In the genomic region with DNA sequence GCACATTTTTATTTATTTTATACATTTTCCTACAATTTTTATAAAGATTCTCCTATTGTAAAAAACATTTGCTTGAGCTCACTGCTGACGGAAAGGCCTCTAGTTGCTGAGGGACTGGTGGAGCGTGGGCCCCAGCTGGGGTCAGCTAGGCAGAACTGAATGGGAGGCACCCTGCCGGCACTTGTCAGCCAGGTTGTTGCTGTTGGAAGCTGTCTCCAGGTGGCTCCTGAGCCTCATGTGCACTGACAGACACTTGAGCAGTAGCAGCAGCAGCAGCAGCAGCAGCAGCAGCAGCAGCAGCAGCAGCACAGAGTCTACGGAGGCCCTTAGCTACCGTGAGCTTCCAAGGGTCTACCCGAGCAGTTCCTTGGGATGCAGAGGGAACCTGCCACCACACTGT, we compare ENCODE assay signal across 23 mouse cellular contexts. TPM values are rescaled to one million over a fixed set of nuclear protein-coding genes. Genes with fewer than 3 reads are reported as not detected.
DNase-seq lines count a peak whose midpoint lies in the region; ATAC-seq and TF ChIP-seq lines count a peak whose summit lies in the region.
"Had no signal": no experiment of that assay in that cellular context is flagged by ENCODE, and none has a peak within 500 bp of the region (broad histone marks: within the 10 kb centered on the region; RNA-seq: fewer than 3 reads in every experiment).

No protein-coding gene starts in this region.

- H3K27ac ChIP-seq in forebrain, embryonic 16.5 days (ENCODE audit: low read length): peak overlapping the region; percentile 65; the same call in 1 of the 2 replicates
- H3K27ac ChIP-seq in forebrain, embryonic 14.5 days (ENCODE audit: low read depth, low read length): no peak overlapping the region
- H3K27ac ChIP-seq in heart, embryonic 15.5 days: peak overlapping the region; percentile 80
- 0 out of 2 replicates have a peak overlapping the region, but pooled peaks have one; percentile 32 for H3K27ac ChIP-seq in liver, embryonic 11.5 days (ENCODE audit: low read depth, low read length)
- H3K27ac ChIP-seq in liver, postnatal 0 days (ENCODE audit: low read depth): no peak overlapping the region
- H3K27ac ChIP-seq: kidney, embryonic 15.5 days; limb, embryonic 12.5 days; midbrain, embryonic 15.5 days had no signal

- no peak overlapping the region for H3K4me3 ChIP-seq in forebrain, embryonic 16.5 days (replicated peaks; ENCODE audit: low read length)
- no peak overlapping the region for H3K4me3 ChIP-seq in forebrain, embryonic 14.5 days (ENCODE audit: low read depth, low read length)
- no peak overlapping the region for H3K4me3 ChIP-seq in heart, embryonic 15.5 days
- no peak overlapping the region for H3K4me3 ChIP-seq in liver, embryonic 11.5 days (ENCODE audit: low read depth, low read length)
- no peak overlapping the region for H3K4me3 ChIP-seq in liver, postnatal 0 days (ENCODE audit: low read depth, low read length)
- H3K4me3 ChIP-seq: erythroblast, embryonic 14.5 days; kidney, embryonic 15.5 days; limb, embryonic 12.5 days; midbrain, embryonic 15.5 days; myocyte had no signal

- H3K9ac ChIP-seq in forebrain, embryonic 16.5 days (replicated peaks; ENCODE audit: low read depth, low read length): no peak overlapping the region
- no peak overlapping the region for H3K9ac ChIP-seq in forebrain, embryonic 14.5 days (ENCODE audit: low read length)
- H3K9ac ChIP-seq in heart, embryonic 15.5 days: peak overlapping the region; percentile 15; the same call in 1 of the 2 replicates
- H3K9ac ChIP-seq in liver, embryonic 11.5 days (ENCODE audit: low read depth, low read length): no peak overlapping the region
- H3K9ac ChIP-seq in liver, postnatal 0 days (replicated peaks): peak overlapping the region; percentile 30; the same call in 1 of the 2 replicates
- H3K9ac ChIP-seq: kidney, embryonic 15.5 days; limb, embryonic 12.5 days; midbrain, embryonic 15.5 days had no signal

- peaks cover 9% of the 10 kb centered on the region for H3K4me1 ChIP-seq in forebrain, embryonic 16.5 days (replicated peaks; ENCODE audit: control insufficient read depth, insufficient read depth, low read length)
- no peaks in the 10 kb centered on the region for H3K4me1 ChIP-seq in forebrain, embryonic 14.5 days (ENCODE audit: control insufficient read depth, insufficient read depth, low read length)
- peaks cover 16% of the 10 kb centered on the region for H3K4me1 ChIP-seq in heart, embryonic 15.5 days (replicated peaks)
- H3K4me1 ChIP-seq in liver, embryonic 11.5 days (replicated peaks; ENCODE audit: control insufficient read depth, insufficient read depth, low read length): peaks cover 45% of the 10 kb centered on the region
- H3K4me1 ChIP-seq in liver, postnatal 0 days (ENCODE audit: insufficient read depth): peaks cover 6% of the 10 kb centered on the region; the same call in 1 of the 2 replicates
- H3K4me1 ChIP-seq: limb, embryonic 12.5 days; midbrain, embryonic 15.5 days had no signal

- no peak overlapping the region for H3K4me2 ChIP-seq in forebrain, embryonic 16.5 days (ENCODE audit: low read length)
- H3K4me2 ChIP-seq in forebrain, embryonic 14.5 days (ENCODE audit: low read length): no peak overlapping the region
- no peak overlapping the region for H3K4me2 ChIP-seq in heart, embryonic 15.5 days
- no peak overlapping the region for H3K4me2 ChIP-seq in liver, embryonic 11.5 days
- no peak overlapping the region for H3K4me2 ChIP-seq in liver, postnatal 0 days (ENCODE audit: low read depth, low read length)
- H3K4me2 ChIP-seq: kidney, embryonic 15.5 days; limb, embryonic 12.5 days; midbrain, embryonic 15.5 days had no signal

- TF ChIP-seq EP300 in liver, postnatal 0 days (IDR thresholded peaks at IDR 0.05; ENCODE audit: low read depth): no peak

- ATAC-seq in forebrain, embryonic 16.5 days: no peak
- no peak for ATAC-seq in forebrain, embryonic 14.5 days
- no peak for ATAC-seq in heart, embryonic 15.5 days (replicated peaks; ENCODE audit: insufficient number of reproducible peaks, insufficient read depth, low FRiP score, low read depth)
- no peak for ATAC-seq in liver, embryonic 11.5 days (replicated peaks; ENCODE audit: low FRiP score)
- no peak for ATAC-seq in liver, postnatal 0 days
- ATAC-seq: intestine, postnatal 0 days; midbrain, embryonic 15.5 days had no signal

- no peaks in the 10 kb centered on the region for H3K27me3 ChIP-seq in forebrain, embryonic 16.5 days (replicated peaks; ENCODE audit: control insufficient read depth, insufficient read depth, low read length)
- H3K27me3 ChIP-seq in forebrain, embryonic 14.5 days (replicated peaks; ENCODE audit: control insufficient read depth, insufficient read depth, low read length): no peaks in the 10 kb centered on the region
- H3K27me3 ChIP-seq in heart, embryonic 15.5 days: no peaks in the 10 kb centered on the region
- no peaks in the 10 kb centered on the region for H3K27me3 ChIP-seq in liver, embryonic 11.5 days (replicated peaks; ENCODE audit: control insufficient read depth, insufficient read depth, low read length)
- no peaks in the 10 kb centered on the region for H3K27me3 ChIP-seq in liver, postnatal 0 days (ENCODE audit: insufficient read depth, low read length)
- H3K27me3 ChIP-seq: kidney, embryonic 15.5 days; limb, embryonic 12.5 days; midbrain, embryonic 15.5 days had no signal

- TF ChIP-seq CTCF in liver, postnatal 0 days (IDR thresholded peaks at IDR 0.05; ENCODE audit: low read depth): no peak

- no peaks in the 10 kb centered on the region for H3K9me3 ChIP-seq in forebrain, embryonic 16.5 days (ENCODE audit: control insufficient read depth, low read length)
- no peaks in the 10 kb centered on the region for H3K9me3 ChIP-seq in forebrain, embryonic 14.5 days (replicated peaks; ENCODE audit: control insufficient read depth, low read length)
- H3K9me3 ChIP-seq in heart, embryonic 15.5 days (replicated peaks): no peaks in the 10 kb centered on the region
- H3K9me3 ChIP-seq in liver, embryonic 11.5 days (ENCODE audit: control insufficient read depth, low read length): no peaks in the 10 kb centered on the region
- no peaks in the 10 kb centered on the region for H3K9me3 ChIP-seq in liver, postnatal 0 days (ENCODE audit: low read length)
- H3K9me3 ChIP-seq: kidney, embryonic 15.5 days; limb, embryonic 12.5 days; midbrain, embryonic 15.5 days had no signal

- DNase-seq in forebrain, embryonic 14.5 days (ENCODE audit: low spot score): no peak
- DNase-seq in heart, postnatal 36 days: no peak
- DNase-seq in liver, embryonic 11.5 days (ENCODE audit: low spot score): no peak
- DNase-seq in liver: no peak
- no peak for DNase-seq in liver, postnatal 0 days
- no peak for DNase-seq in right cerebral cortex, adult 2 months (ENCODE audit: low spot score in 2 of 2)
- DNase-seq: B cell, adult 2 months; cerebellum, adult 8-10 months; gastrocnemius, postnatal 14 days; kidney, postnatal 4 days; lung, adult 18-20 months; lung, postnatal 14 days; right cerebral cortex, postnatal 14 days; spleen, adult 18-20 months; thymus, postnatal 25 days had no signal

- peaks cover 17% of the 10 kb centered on the region for H3K36me3 ChIP-seq in forebrain, embryonic 16.5 days (ENCODE audit: control insufficient read depth, insufficient read depth)
- peaks cover 83% of the 10 kb centered on the region for H3K36me3 ChIP-seq in forebrain, embryonic 14.5 days (ENCODE audit: control insufficient read depth, insufficient read depth, low read length)
- H3K36me3 ChIP-seq in heart, embryonic 15.5 days: peaks cover 54% of the 10 kb centered on the region
- peaks cover 48% of the 10 kb centered on the region for H3K36me3 ChIP-seq in liver, embryonic 11.5 days (ENCODE audit: control insufficient read depth, insufficient read depth, low read length)
- peaks cover 86% of the 10 kb centered on the region for H3K36me3 ChIP-seq in liver, postnatal 0 days (replicated peaks; ENCODE audit: insufficient read depth, low read length)

- intact Hi-C loops in heart, postnatal 36 days (cut with DNase I): no loop called here

- 87% methylated on average over 6 of the region's 6 CpGs for WGBS in forebrain, embryonic 16.5 days
- 82% methylated on average over 6 of the region's 6 CpGs for WGBS in forebrain, embryonic 14.5 days
- 44% methylated on average over 6 of the region's 6 CpGs for whole genome bisulfite sequencing in heart, embryonic 15.5 days
- WGBS in liver, embryonic 11.5 days: 86% methylated on average over 6 of the region's 6 CpGs
- 78% methylated on average over 6 of the region's 6 CpGs for WGBS in liver, postnatal 0 days (ENCODE audit: insufficient replicate concordance)

RNA-seq across cellular contexts. Expression of a gene that starts 27.0 kb away (rescaled TPM):
- 132 and 146 TPM in 2 replicates for polyA plus RNA-seq in forebrain, embryonic 16.5 days (2015; fragmentation: Nextera tagmentation; extraction: Ambion mirVana)
- polyA plus RNA-seq in forebrain, embryonic 14.5 days (2014; fragmentation: Nextera tagmentation; extraction: Ambion mirVana): 116 and 138 TPM in 2 replicates
- polyA plus RNA-seq in heart, embryonic 15.5 days (2015; fragmentation: Nextera tagmentation; extraction: Ambion mirVana): 78.3 and 88.5 TPM in 2 replicates
- 10 to 100 TPM; 45.5 to 54.4 TPM for total RNA-seq in heart, postnatal 36 days (2021)
- polyA plus RNA-seq in liver, embryonic 11.5 days (2014; fragmentation: Nextera tagmentation; extraction: Ambion mirVana): 126 and 130 TPM in 2 replicates
- polyA plus RNA-seq in liver, postnatal 0 days (2015; fragmentation: Nextera tagmentation; extraction: Ambion mirVana): 52.8 and 57.2 TPM in 2 replicates

RNA-seq across cellular contexts. Expression of a gene that starts 29.5 kb away (rescaled TPM):
- polyA plus RNA-seq in forebrain, embryonic 16.5 days (2015; fragmentation: Nextera tagmentation; extraction: Ambion mirVana): 9.3 and 11.6 TPM in 2 replicates
- 12.8 and 14.0 TPM in 2 replicates for polyA plus RNA-seq in forebrain, embryonic 14.5 days (2014; fragmentation: Nextera tagmentation; extraction: Ambion mirVana)
- polyA plus RNA-seq in heart, embryonic 15.5 days (2015; fragmentation: Nextera tagmentation; extraction: Ambion mirVana): 10.3 and 12.5 TPM in 2 replicates
- 10 to 100 TPM; 11.0 to 11.6 TPM for total RNA-seq in heart, postnatal 36 days (2021)
- 15.2 and 15.4 TPM in 2 replicates for polyA plus RNA-seq in liver, embryonic 11.5 days (2014; fragmentation: Nextera tagmentation; extraction: Ambion mirVana)
- 4.2 and 4.6 TPM in 2 replicates for polyA plus RNA-seq in liver, postnatal 0 days (2015; fragmentation: Nextera tagmentation; extraction: Ambion mirVana)

Comparison
In these comparisons a context has a peak if more than half of its experiments do, and no peak if none do; other contexts are left out.
1. H3K27ac ChIP-seq: peak in forebrain, embryonic 16.5 days (single experiment), heart, embryonic 15.5 days (single experiment) and liver, embryonic 11.5 days (single experiment); none in forebrain, embryonic 14.5 days (single experiment) and liver, postnatal 0 days (single experiment).
2. H3K9ac ChIP-seq: peak in heart, embryonic 15.5 days (single experiment) and liver, postnatal 0 days (single experiment); none in forebrain, embryonic 16.5 days (single experiment), forebrain, embryonic 14.5 days (single experiment) and liver, embryonic 11.5 days (single experiment).